Mouse (Mus musculus): ENCODE data around the gene Tmem39a. TPM values are rescaled to one million over a fixed set of nuclear protein-coding genes. Genes with fewer than 3 reads are reported as not detected.

Gene Tmem39a
- polyA plus RNA-seq, 1 experiment from 2014 or later = 45.9 TPM

DNA sequence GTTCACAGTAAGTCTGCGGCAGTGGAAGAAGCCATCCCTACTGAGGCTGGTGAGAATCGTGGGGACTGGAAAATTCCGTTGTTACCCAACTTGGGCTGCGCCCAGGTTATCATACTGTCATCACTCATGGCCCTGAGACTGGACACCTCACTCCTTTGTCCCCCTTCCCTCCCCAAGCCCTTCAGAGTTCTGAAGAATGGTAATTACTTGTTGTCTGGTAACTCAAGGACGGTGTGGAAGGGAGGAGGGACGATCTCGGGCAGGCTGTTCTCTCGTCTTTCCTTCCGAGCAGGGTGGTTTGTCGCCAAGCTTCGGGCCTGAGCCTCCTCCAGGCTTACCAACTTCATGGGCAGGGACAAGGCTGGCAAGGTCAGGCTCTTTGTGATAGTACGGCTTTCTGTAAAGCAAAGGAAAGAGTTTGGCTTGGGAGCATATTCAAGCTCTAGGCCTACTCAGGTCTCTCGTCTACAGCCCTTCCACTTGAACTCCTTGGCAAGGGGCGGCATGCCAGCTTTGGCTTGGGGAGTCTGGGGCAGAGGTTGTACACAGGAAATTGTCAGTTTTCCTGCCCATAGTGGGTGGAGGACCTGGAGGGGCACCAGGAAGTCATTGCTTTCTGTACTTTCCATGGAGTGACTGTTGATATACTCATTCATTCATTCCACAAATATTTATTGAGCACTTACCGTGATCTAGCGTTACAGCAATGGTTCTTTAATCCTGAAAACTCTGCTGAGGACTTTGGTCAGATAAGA, 62.4 kb downstream of the Tmem39a start:
- TF ChIP-seq EP300 (IDR thresholded peaks at IDR 0.05) = peak; percentile 95
- 0 out of 2 replicates have a peak, but pooled peaks have one; percentile 1 for TF ChIP-seq CTCF (IDR thresholded peaks at IDR 0.05)
- peaks cover 33% of the 10 kb centered on the region; the same call in 1 of the 2 replicates for H3K36me3 ChIP-seq (ENCODE audit: insufficient read depth, low read length)
- no peaks in the 10 kb centered on the region for H3K27me3 ChIP-seq (replicated peaks; ENCODE audit: insufficient read depth, low read length)
- ATAC-seq (peak; percentile 83), DNase-seq (ENCODE audit: low spot score) (peak; percentile 85)
- H3K4me2 ChIP-seq (replicated peaks; ENCODE audit: low read depth, low read length) = no peak overlapping the region
- H3K9me3 ChIP-seq (ENCODE audit: low read length) = no peaks in the 10 kb centered on the region
- 48% methylated on average over 16 of the region's 16 CpGs for WGBS
- H3K4me1 ChIP-seq (ENCODE audit: insufficient read depth, low read depth, low read length) = peaks cover 13% of the 10 kb centered on the region
- H3K4me3 ChIP-seq (ENCODE audit: low read depth, low read length) = no peak overlapping the region
- H3K27ac ChIP-seq (ENCODE audit: low read length) = peak overlapping the region; percentile 81
- no peak overlapping the region for H3K9ac ChIP-seq (replicated peaks; ENCODE audit: low read depth)

DNA sequence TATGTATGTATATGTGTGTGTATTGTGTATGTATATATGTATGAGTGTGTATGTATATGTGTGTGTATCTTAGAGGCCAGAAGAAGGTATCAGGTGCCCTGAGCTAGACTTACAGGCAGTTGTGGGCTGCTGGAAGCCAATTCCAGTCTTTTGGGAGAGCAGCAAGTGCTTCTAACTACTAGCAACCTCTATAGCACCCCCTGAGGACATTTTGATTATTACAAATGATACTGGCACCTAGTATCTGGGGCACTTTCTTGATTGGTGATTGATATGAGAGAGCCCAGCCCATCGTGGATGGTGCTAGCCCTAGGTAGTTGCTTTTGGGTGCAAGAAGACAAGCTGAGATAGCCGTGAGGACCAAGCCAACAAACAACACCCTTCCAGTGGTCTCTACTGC, 63.8 kb downstream of the Tmem39a start:
- H3K4me2 ChIP-seq (replicated peaks; ENCODE audit: low read depth, low read length) = no peak overlapping the region
- no peaks in the 10 kb centered on the region for H3K9me3 ChIP-seq (ENCODE audit: low read length)
- peaks cover 19% of the 10 kb centered on the region for H3K4me1 ChIP-seq (ENCODE audit: insufficient read depth, low read depth, low read length)
- 62% methylated on average over 2 of the region's 2 CpGs for WGBS
- H3K4me3 ChIP-seq (ENCODE audit: low read depth, low read length) = no peak overlapping the region
- ATAC-seq (no peak), DNase-seq (ENCODE audit: low spot score) (peak; percentile 46)
- peak overlapping the region; percentile 40; the same call in 1 of the 2 replicates for H3K27ac ChIP-seq (ENCODE audit: low read length)
- H3K27me3 ChIP-seq (replicated peaks; ENCODE audit: insufficient read depth, low read length) = no peaks in the 10 kb centered on the region
- TF ChIP-seq EP300 (IDR thresholded peaks at IDR 0.05) = no peak
- peak; percentile 59 for TF ChIP-seq CTCF (IDR thresholded peaks at IDR 0.05)
- H3K9ac ChIP-seq (replicated peaks; ENCODE audit: low read depth) = no peak overlapping the region
- peaks cover 27% of the 10 kb centered on the region; the same call in 1 of the 2 replicates for H3K36me3 ChIP-seq (ENCODE audit: insufficient read depth, low read length)

DNA sequence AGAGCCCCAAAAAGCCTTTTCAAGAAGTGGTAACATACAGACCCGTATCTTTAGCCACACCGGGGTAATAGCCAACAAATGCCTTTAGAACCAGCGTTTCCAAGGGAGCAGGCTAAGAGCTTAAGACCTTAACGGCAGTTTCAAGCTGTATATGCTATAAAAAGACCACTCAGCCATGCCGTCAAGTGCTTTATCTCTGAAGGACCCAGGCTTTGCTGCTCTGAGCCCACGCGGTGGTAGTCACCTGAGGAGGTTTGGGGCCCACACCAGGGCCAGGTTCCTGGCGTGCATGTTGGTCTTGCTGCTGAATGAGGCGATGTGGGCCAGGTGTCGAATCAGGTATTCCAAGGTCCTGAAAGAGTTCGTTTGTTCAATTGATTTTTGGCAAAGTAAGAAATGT, 65.8 kb downstream of the Tmem39a start:
- H3K4me3 ChIP-seq (ENCODE audit: low read depth, low read length) = no peak overlapping the region
- no peaks in the 10 kb centered on the region for H3K9me3 ChIP-seq (ENCODE audit: low read length)
- no peak overlapping the region for H3K9ac ChIP-seq (replicated peaks; ENCODE audit: low read depth)
- no peak for TF ChIP-seq CTCF (IDR thresholded peaks at IDR 0.05)
- 0 out of 2 replicates have a peak, but pooled peaks have one; percentile 22 for TF ChIP-seq EP300 (IDR thresholded peaks at IDR 0.05)
- H3K36me3 ChIP-seq (ENCODE audit: insufficient read depth, low read length) = peaks cover 11% of the 10 kb centered on the region; the same call in 1 of the 2 replicates
- no peak overlapping the region for H3K4me2 ChIP-seq (replicated peaks; ENCODE audit: low read depth, low read length)
- peak; percentile 39 for DNase-seq (ENCODE audit: low spot score)
- 60% methylated on average over 11 of the region's 11 CpGs for WGBS
- H3K27me3 ChIP-seq (replicated peaks; ENCODE audit: insufficient read depth, low read length) = no peaks in the 10 kb centered on the region
- no peak overlapping the region for H3K27ac ChIP-seq (ENCODE audit: low read length)
- H3K4me1 ChIP-seq (ENCODE audit: insufficient read depth, low read depth, low read length) = peaks cover 19% of the 10 kb centered on the region
- ATAC-seq = peak; percentile 19; the same call in 1 of the 2 replicates

DNA sequence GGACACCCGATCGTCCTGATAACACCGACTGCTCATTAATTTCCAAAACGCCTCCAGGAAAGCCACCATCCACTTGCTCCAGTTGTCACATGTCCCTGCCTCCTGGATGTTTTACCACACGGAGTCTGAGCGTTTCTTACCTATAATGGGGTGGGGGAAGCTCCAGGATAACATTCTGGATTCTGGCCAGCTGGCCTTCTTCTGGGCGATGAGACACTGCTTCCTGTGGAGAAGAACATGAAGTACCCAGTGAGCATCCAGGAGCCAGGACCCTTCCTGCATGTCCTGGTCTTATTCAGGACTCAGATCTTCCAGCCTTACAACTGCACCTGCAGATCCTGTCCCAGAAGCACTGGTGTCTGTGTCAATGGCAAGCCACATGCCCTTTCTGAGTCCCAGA, 66.9 kb downstream of the Tmem39a start:
- Histone ChIP-seq H3K4me3 (ENCODE audit: low read depth, low read length) (no peak overlapping the region), H3K4me1 (ENCODE audit: insufficient read depth, low read depth, low read length) (peaks cover 19% of the 10 kb centered on the region), H3K27me3 (replicated peaks; ENCODE audit: insufficient read depth, low read length) (no peaks in the 10 kb centered on the region), H3K4me2 (replicated peaks; ENCODE audit: low read depth, low read length) (no peak overlapping the region), H3K36me3 (ENCODE audit: insufficient read depth, low read length) (peaks cover 11% of the 10 kb centered on the region; the same call in 1 of the 2 replicates), H3K9ac (replicated peaks; ENCODE audit: low read depth) (no peak overlapping the region), H3K9me3 (ENCODE audit: low read length) (no peaks in the 10 kb centered on the region), H3K27ac (ENCODE audit: low read length) (peak overlapping the region; percentile 57; the same call in 1 of the 2 replicates)
- no peak for TF ChIP-seq EP300 (IDR thresholded peaks at IDR 0.05)
- no peak for TF ChIP-seq CTCF (IDR thresholded peaks at IDR 0.05)
- DNase-seq (ENCODE audit: low spot score) (no peak), ATAC-seq (peak; percentile 8; the same call in 1 of the 2 replicates)
- 60% methylated on average over 7 of the region's 7 CpGs for WGBS

DNA sequence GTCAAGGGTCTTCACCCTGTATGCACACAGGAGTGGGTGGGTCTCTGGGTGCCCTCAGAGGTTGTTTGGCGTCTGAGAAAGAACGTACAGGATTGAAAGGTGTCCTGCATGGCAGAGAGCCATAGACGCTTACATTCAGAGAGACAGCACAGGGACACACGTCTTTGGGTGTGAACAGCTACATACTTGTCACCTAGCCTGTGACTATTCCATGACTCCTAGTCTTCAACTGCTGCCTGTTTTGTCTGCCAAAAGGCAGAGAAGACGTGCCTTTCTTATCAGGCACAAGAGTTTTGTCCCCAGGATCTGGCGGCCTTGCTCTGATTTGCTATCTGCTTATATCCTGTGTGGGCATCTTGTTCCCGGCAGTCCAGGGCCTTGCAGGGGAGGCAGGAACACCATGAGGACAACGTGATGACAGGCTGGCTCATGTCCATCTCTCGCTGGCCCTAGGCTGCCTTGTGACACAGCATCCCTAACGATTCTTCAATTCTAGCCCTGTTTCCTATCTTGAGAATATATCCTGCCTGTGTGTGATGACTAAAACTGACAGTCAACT, 67.4 kb downstream of the Tmem39a start:
- no peak overlapping the region for H3K9ac ChIP-seq (replicated peaks; ENCODE audit: low read depth)
- TF ChIP-seq CTCF (IDR thresholded peaks at IDR 0.05) = no peak
- TF ChIP-seq EP300 (IDR thresholded peaks at IDR 0.05) = peak; percentile 50; the same call in 1 of the 2 replicates
- DNase-seq (ENCODE audit: low spot score) (peak; percentile 36), ATAC-seq (peak; percentile 46)
- H3K9me3 ChIP-seq (ENCODE audit: low read length) = no peaks in the 10 kb centered on the region
- no peaks in the 10 kb centered on the region for H3K27me3 ChIP-seq (replicated peaks; ENCODE audit: insufficient read depth, low read length)
- WGBS = 38% methylated on average over 10 of the region's 10 CpGs
- no peak overlapping the region for H3K4me3 ChIP-seq (ENCODE audit: low read depth, low read length)
- H3K4me2 ChIP-seq (replicated peaks; ENCODE audit: low read depth, low read length) = no peak overlapping the region
- H3K27ac ChIP-seq (ENCODE audit: low read length) = peak overlapping the region; percentile 57; the same call in 1 of the 2 replicates
- peaks cover 11% of the 10 kb centered on the region; the same call in 1 of the 2 replicates for H3K36me3 ChIP-seq (ENCODE audit: insufficient read depth, low read length)
- H3K4me1 ChIP-seq (ENCODE audit: insufficient read depth, low read depth, low read length) = peaks cover 19% of the 10 kb centered on the region

DNA sequence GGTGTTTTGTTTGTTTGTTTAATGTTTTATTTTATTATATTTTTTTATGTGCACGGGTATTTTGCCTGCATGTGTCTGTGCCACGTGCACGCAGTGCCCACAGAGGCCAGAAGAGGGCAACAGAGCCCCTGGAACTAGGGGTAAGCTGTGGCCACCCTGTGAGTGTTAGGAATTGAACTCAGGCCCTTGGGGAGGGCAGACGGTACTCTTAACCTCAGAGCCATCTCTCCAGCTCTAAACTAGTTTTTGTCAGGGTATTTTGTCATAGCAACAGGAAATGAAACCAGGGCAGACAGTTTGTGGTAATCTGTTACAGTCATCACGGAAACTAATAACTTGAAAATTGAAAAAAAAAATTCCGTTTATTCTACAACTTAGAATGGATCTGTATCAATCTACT, 73.6 kb downstream of the Tmem39a start:
- Histone ChIP-seq H3K4me1 (ENCODE audit: insufficient read depth, low read depth, low read length) (no peaks in the 10 kb centered on the region), H3K9ac (replicated peaks; ENCODE audit: low read depth) (no peak overlapping the region), H3K4me2 (replicated peaks; ENCODE audit: low read depth, low read length) (no peak overlapping the region), H3K36me3 (ENCODE audit: insufficient read depth, low read length) (peaks cover 4% of the 10 kb centered on the region; the same call in 1 of the 2 replicates), H3K27ac (ENCODE audit: low read length) (no peak overlapping the region), H3K9me3 (ENCODE audit: low read length) (no peaks in the 10 kb centered on the region), H3K4me3 (ENCODE audit: low read depth, low read length) (no peak overlapping the region), H3K27me3 (replicated peaks; ENCODE audit: insufficient read depth, low read length) (no peaks in the 10 kb centered on the region)
- 0 out of 2 replicates have a peak, but pooled peaks have one; percentile 57 for ATAC-seq
- peak; percentile 65 for DNase-seq (ENCODE audit: low spot score)
- TF ChIP-seq CTCF (IDR thresholded peaks at IDR 0.05) = peak; percentile 83
- no peak for TF ChIP-seq EP300 (IDR thresholded peaks at IDR 0.05)
- 56% methylated on average over 6 of the region's 6 CpGs for WGBS

Data from lung, postnatal 0 days (tissue).